8 mouse cellular contexts compared by ENCODE assay signal in genomic region chr8:128356796-128357539, GRCm38 (mm10). TPM values are rescaled to one million over a fixed set of nuclear protein-coding genes. Genes with fewer than 3 reads are reported as not detected.
DNase-seq lines count a peak whose midpoint lies in the region; ATAC-seq lines count a peak whose summit lies in the region.

No protein-coding gene starts in this region.

- H3K27me3 ChIP-seq in embryonic facial prominence, embryonic 12.5 days, result no peaks in the 10 kb centered on the region
- peaks cover 16% of the 10 kb centered on the region; the same call in 1 of the 2 replicates for H3K27me3 ChIP-seq in limb, embryonic 10.5 days (ENCODE audit: low read depth, poor library complexity, severe bottlenecking)
- H3K27me3 ChIP-seq in midbrain, embryonic 10.5 days (ENCODE audit: low read depth, poor library complexity, severe bottlenecking), result peaks cover 68% of the 10 kb centered on the region

- 3% methylated on average over 36 of the region's 49 CpGs for WGBS in embryonic facial prominence, embryonic 12.5 days
- 2% methylated on average over 39 of the region's 49 CpGs for WGBS in limb, embryonic 10.5 days
- WGBS in midbrain, embryonic 10.5 days, result 2% methylated on average over 38 of the region's 49 CpGs

- H3K4me3 ChIP-seq in embryonic facial prominence, embryonic 12.5 days, result peak overlapping the region; percentile 74
- H3K4me3 ChIP-seq in limb, embryonic 10.5 days, result peak overlapping the region; percentile 72
- H3K4me3 ChIP-seq in midbrain, embryonic 10.5 days, result peak overlapping the region; percentile 80

- peaks cover 20% of the 10 kb centered on the region; the same call in 1 of the 2 replicates for H3K4me1 ChIP-seq in embryonic facial prominence, embryonic 12.5 days
- H3K4me1 ChIP-seq in limb, embryonic 10.5 days, result peaks cover 51% of the 10 kb centered on the region
- peaks cover 61% of the 10 kb centered on the region for H3K4me1 ChIP-seq in midbrain, embryonic 10.5 days

- peak overlapping the region; percentile 64 for H3K27ac ChIP-seq in embryonic facial prominence, embryonic 12.5 days
- peak overlapping the region; percentile 94 for H3K27ac ChIP-seq in limb, embryonic 10.5 days
- peak overlapping the region; percentile 74 for H3K27ac ChIP-seq in midbrain, embryonic 10.5 days (replicated peaks)

- no peaks in the 10 kb centered on the region for H3K36me3 ChIP-seq in embryonic facial prominence, embryonic 12.5 days
- H3K36me3 ChIP-seq in limb, embryonic 10.5 days, result no peaks in the 10 kb centered on the region
- H3K36me3 ChIP-seq in midbrain, embryonic 10.5 days, result no peaks in the 10 kb centered on the region

- H3K9ac ChIP-seq in embryonic facial prominence, embryonic 12.5 days, result peak overlapping the region; percentile 53

- peak overlapping the region; percentile 99 for H3K4me2 ChIP-seq in embryonic facial prominence, embryonic 12.5 days (replicated peaks)

- peak; percentile 86 to 89 for DNase-seq in adrenal gland, postnatal 36 days
- DNase-seq in heart, adult 18-20 months, result peak; percentile 90 to 93
- DNase-seq in kidney, adult 11 months, result peak; percentile 93
- peak; percentile 84 for DNase-seq in limb, embryonic 10.5 days (ENCODE audit: low spot score)
- peak; percentile 86 for DNase-seq in midbrain, embryonic 10.5 days (ENCODE audit: low spot score)
- DNase-seq in right cerebral cortex, postnatal 25 days, result peak; percentile 69
- DNase-seq in yolk sac, embryonic 10.5 days (ENCODE audit: low spot score), result peak; percentile 86

- H3K9me3 ChIP-seq in embryonic facial prominence, embryonic 12.5 days, result no peaks in the 10 kb centered on the region
- no peaks in the 10 kb centered on the region for H3K9me3 ChIP-seq in limb, embryonic 10.5 days (replicated peaks)
- H3K9me3 ChIP-seq in midbrain, embryonic 10.5 days (replicated peaks), result no peaks in the 10 kb centered on the region

- peak; percentile 59; the same call in 1 of the 2 replicates for ATAC-seq in embryonic facial prominence, embryonic 12.5 days (ENCODE audit: insufficient number of reproducible peaks, insufficient read depth, low FRiP score, low TSS enrichment)

RNA-seq across cellular contexts. Expression of gene Nrp1, which starts 1.4 kb away (rescaled TPM):
- total RNA-seq in adrenal gland, postnatal 36 days (2021), result 100 to 1,000 TPM in 1 of 2 experiments, 10 to 100 TPM in 1; 93.6 to 103 TPM
- 70.5 and 73.6 TPM in 2 replicates for polyA plus RNA-seq in embryonic facial prominence, embryonic 12.5 days (2016; fragmentation: Nextera tagmentation; extraction: Ambion mirVana)
- 100 to 1,000 TPM in 1 of 2 experiments, 10 to 100 TPM in 1; 88.3 to 107 TPM for total RNA-seq in heart, adult 18-20 months (2021)
- polyA plus RNA-seq in limb, embryonic 10.5 days (2016; fragmentation: Nextera tagmentation; extraction: Ambion mirVana), result 45.6 and 62.6 TPM in 2 replicates
- polyA plus RNA-seq in midbrain, embryonic 10.5 days (2016; fragmentation: Nextera tagmentation; extraction: Ambion mirVana), result 19.6 and 20.9 TPM in 2 replicates

Comparison
In these comparisons a context has a peak if more than half of its experiments do, and no peak if none do; other contexts are left out.
1. Peak in every context shown above with its lines: DNase-seq, ATAC-seq, H3K4me3 ChIP-seq and H3K27ac ChIP-seq.